Mouse (Mus musculus): ENCODE results near the gene Fam78a.

Fam78a gene

DNA sequence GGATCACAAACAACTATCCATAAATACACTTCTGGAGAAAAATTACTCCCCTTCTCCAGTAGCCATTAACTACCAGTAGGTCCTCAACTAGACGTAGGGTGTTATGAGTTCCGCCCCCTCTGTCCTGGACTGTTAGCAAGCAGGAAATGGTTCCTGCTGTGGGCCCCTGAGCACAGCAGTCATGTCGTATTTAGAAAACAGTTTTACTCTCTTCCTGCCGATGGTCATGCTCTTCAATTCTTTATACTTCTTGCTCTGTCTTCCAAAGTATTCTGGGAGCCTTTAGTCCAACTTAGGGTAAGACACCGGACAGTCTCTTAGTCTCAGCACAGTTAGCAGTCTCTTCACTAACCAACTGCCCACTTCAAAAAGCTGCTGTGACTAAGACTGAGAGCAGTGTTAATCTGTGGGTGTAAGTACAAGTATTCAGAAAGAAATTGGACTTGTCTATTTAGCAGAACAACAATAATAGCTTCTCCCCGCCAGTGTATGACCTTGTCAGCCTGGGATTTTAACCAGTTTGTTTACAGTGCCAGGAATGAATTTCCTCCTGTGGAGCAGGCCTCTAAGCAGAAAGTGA is 47.3 kb downstream of the Fam78a start:
- no peak for DNase-seq

GRCm38 (mm10) chr2:32034206-32034605 is 50.5 kb downstream of the Fam78a start:
- DNase-seq: no peak

DNA sequence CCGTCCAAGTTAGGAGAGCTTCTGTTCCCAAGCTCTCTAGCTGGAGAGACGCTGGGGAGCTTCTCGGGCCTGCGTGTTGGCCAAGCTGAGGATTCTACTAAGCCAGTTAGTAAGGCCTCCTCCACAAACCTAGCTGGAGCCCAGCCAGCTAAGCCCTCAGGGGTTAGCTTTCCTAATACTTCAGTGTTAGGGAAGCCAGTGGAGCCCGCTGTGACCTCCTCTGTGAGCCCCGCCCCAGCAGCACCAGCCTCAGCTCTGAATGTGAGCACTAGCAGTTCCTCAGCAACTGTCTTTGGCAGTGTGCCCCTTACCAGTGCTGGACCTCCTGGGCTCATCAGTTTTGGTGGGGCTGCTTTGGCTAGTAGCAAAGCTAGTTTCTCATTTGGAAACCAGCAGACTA is 51.2 kb downstream of the Fam78a start:
- DNase-seq: peak; percentile 22 to 24

GRCm38 (mm10) chr2:32029636-32030035 is 55.0 kb downstream of the Fam78a start:
- peak; percentile 45 to 55 for DNase-seq

GRCm38 (mm10) chr2:32024372-32024771 is 60.3 kb downstream of the Fam78a start:
- no peak for DNase-seq

DNA sequence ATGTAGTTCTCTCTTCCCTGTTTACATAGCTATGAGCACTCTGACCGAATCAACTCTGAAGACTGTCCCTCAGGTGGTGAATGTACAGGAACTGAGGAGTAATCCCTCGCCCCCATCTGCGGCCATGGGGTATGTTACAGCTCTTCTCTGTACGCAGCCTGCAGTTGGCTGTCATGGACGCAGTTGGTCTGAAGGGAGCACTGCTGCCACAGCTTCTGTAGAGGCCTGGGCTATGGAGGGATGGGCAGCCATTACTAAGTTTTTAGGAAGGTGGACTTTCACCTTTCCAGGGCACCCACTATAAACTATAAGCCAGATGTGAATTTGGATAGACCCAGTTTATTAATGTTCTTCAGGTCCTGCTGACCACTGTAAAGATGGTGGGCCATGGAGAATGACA is 64.4 kb downstream of the Fam78a start:
- DNase-seq: no peak

- no peak for DNase-seq
Measured at GRCm38 (mm10) chr2:32019704-32020103, 65.0 kb downstream of the Fam78a start.

DNA sequence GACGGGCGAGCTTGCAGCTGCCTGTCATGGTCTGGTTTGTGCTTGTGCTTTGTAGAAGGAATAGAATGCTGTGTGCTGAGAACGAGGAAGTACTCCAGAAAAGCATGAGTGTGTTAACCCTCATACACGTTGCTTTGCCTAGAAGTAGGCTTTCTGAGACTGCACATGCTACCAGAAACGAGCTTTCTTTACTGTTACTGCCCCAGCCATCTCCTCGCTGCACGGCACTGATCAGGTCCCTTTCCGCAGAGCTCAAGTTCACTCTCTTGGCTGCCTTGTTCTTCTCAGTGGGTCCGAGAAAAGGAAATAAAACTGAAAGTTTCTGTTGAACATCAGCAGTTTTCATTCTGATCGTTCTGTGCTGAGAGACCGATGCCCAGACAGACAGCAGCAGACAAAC is 75.9 kb downstream of the Fam78a start:
- DNase-seq: no peak

DNA sequence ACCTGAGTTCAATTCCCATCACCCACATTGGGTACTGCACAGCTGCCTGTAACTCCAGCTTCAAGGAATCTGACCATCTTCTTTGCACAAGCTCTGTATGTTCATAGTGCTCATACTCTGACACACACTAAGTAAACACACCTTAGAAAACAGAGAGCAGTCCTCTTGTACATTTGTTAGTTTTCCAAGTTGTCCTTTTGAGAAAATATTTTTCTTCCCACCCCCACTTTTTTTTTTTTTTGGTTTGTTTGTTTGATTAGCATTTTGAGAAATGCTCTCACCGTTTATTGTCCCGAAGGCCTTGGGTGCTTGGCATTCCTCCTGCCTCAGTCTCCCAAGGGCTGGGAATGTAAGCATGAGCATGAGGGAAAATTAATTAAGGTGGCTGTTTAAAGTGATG is 76.3 kb downstream of the Fam78a start:
- no peak for DNase-seq
